Mouse (Mus musculus) cerebellum, postnatal 36 days (tissue): ENCODE results near the gene Nfkb1.

Experiments used
- DNase-seq, 2 experiments: peaks; one replicate each; pipeline ENCODE4 v3.0.0; 2021 to 2022; ENCODE audit warnings: mixed read lengths in 2 of 2

Nfkb1 gene

DNA sequence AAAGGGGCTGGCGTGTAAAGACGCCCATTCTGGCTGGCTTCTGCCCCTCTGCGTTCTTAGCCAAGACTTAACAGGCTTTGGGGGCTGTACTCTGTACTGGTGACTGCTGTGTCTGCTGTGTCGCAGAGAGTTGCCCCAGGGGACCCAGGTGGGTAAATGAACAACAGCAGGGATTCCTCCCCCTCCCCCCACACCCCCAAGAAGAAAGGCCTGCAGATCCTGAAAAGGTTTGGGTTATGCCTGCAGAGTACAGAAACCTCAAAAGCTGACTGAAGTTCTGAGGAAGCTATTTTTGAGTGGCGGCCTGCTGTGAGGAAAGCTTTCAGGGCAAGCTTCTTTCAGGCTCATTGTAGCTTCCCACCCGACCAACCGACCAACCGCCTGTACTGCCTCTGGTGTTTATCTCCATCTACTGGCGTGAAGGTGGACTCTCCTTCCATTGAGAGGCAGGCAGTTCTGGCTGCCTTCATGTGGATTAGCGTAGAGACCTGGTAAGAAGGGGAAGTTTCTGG lies 109.7 kb downstream of the Nfkb1 start:
- peak; percentile 28 to 32 for DNase-seq

DNA sequence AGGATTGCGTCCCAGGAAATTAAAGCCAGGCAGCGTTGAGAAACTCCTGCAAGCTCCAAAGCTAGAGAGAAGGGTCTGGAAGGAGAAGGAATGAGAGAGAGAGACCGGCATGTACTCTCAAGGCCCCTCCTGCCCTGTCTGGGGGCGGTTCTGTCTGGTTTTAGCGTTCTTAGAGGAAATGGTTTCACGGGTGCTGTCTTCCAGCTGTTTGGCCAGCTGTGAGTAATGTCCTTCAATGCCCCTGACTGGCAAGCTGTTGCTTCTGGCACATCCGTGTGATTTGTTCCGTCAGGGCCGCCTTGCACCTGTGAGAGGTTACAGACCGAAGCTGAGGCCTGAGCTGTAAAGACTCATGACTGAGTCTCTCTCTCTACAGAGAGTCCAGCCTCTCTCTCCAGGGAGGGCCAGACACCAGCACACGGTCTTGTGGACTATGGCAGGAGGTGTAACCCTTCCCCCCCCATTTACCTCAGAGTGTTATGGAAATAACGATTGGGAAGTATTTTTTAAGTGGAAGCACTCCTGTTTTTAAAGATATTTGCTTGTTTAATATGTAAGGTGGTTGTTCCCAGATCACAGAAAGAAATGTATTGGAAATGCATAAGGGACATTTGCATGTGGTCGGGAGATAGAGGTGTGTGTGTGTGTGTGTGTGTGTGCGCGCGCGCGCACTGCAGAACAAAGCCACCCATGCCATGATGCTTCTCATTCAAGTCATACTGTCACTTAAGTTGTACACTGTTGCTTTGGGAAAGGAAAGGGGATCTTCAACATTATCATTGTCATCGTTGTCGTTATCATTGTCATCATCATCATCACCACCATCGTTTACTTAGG lies 110.7 kb downstream of the Nfkb1 start:
- DNase-seq = no peak

GRCm38 (mm10) chr3:135579179-135579578 lies 112.2 kb downstream of the Nfkb1 start:
- DNase-seq = no peak

GRCm38 (mm10) chr3:135578588-135579140 lies 112.7 kb downstream of the Nfkb1 start:
- peak in 1 of 2 experiments; percentile 18 for DNase-seq

DNA sequence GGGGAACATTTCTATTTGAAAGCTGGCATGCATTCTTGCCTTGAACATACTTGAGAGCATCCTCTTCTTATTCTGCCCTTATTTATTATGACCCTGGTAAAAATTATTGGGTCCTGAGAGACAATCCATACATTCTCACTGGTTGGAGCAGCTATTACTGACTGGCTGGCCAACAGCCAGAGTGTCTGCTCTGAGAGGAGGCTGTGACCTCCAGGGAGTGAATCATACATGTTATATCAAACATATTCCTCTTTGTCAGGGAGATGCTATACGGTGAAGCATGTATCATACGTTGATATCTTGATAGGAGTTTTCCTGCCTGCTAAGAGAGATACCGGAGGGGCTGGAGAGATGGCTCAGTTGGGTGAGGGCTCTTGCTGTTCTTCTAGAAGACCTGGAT lies 116.2 kb downstream of the Nfkb1 start:
- no peak for DNase-seq

GRCm38 (mm10) chr3:135573051-135573450 lies 118.3 kb downstream of the Nfkb1 start:
- no peak for DNase-seq

GRCm38 (mm10) chr3:135571540-135571939 lies 119.8 kb downstream of the Nfkb1 start:
- DNase-seq = no peak

DNA sequence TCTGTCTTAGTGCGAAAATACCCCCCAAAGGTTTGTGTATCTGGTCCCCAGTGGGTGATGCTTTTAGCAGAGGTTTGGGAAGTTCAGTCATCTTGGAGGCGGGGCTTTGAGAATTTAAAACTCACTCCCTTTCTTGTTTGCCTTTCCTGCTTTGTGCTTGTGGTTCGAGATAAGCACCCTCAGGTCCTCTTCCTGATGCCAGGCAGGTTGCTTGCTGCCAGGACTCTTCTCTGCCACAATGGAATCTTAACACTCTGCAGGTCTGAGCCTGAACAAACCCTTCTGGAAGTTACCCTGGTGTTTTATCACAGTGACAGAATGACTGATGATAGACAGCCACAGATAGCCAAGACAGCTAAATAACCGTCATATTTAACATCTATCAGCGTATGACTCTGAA lies 122.7 kb downstream of the Nfkb1 start:
- no peak for DNase-seq

DNA sequence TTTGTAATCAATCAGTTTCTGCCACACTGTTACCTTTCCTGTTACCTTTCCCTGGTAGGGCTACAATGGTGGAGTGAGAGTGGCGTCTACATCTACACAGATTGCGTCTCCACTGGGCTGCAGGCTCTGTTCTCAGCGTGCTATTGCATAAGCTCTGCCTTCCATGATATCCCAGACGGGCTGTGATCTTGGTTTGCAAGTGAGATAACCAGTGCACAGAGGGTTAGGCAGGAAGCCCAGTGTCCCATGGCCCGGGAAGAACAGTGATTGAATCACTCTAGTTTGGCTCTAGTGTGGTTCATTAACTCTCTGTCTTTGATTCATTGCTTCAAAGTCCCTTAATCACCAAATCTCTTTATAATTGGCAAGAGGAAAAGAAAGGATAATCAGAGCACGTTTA lies 123.5 kb downstream of the Nfkb1 start:
- DNase-seq = no peak

- DNase-seq = no peak
Observed at GRCm38 (mm10) chr3:135565306-135565705, 126.0 kb downstream of the Nfkb1 start.

- DNase-seq = no peak
Observed at GRCm38 (mm10) chr3:135564706-135565105, 126.6 kb downstream of the Nfkb1 start.

DNA sequence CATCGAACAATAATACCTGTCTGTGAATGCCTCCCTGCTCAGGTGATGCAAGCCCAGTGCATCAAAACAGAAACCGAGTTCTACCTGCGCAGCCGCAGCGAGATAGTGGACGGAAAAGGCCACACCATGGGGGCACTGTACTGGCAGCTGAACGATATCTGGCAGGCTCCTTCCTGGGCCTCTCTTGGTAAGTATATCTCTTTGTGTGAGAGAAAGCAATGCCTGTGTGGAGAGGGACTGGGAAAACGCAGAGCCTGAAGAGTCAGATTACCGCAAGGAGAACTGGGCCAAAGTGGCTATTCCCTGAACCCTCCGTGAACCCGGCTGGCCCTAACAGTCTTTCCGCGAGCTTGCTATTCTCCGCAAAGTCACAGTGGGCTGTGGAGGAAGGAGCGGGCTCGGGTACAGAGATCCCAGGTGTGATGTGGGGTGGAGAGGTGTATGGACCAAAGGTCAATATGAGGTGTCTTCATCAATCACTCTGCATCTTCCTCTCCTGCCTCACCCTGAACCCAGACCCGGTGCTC lies 128.1 kb downstream of the Nfkb1 start:
- no peak for DNase-seq

- DNase-seq = no peak
Observed at GRCm38 (mm10) chr3:135562036-135562435, 129.3 kb downstream of the Nfkb1 start.

DNA sequence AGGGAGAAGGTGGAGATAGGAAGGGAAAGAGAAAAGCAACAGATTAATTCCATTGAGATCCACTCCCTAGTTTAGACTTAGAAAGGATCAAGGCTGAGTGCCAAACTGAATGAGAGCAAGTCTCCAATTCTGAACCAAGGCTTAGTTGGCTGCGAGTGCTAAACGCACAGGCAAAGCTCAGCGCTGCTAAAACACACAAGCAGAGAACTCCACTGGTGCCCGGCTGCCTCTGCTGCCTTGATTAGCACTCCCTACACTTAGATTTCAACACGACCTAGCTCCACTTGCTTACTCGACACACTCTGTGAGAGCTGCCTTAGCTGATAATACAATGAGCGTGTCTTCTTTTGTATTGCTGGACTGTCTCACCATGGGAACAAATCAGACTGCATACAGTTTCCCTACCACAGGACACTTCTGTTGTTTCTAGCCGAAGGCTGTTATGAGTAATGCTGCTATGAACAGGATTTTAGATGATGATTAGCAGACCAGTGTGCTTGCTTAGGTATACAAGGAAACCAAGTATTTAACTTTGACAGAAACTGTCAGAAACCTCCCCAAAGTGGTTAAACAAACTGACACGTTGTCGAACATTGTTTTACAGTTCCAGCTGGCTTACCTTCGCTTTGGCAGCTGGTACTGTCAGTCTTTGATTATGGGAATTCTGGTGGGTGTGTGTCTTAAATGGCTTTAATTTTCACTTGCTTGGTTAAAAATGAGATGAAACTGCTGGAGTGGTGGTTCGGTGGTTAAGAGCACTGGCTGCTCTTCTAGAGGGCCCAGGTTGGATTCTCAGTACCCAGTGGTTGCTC lies 134.3 kb downstream of the Nfkb1 start:
- no peak for DNase-seq

DNA sequence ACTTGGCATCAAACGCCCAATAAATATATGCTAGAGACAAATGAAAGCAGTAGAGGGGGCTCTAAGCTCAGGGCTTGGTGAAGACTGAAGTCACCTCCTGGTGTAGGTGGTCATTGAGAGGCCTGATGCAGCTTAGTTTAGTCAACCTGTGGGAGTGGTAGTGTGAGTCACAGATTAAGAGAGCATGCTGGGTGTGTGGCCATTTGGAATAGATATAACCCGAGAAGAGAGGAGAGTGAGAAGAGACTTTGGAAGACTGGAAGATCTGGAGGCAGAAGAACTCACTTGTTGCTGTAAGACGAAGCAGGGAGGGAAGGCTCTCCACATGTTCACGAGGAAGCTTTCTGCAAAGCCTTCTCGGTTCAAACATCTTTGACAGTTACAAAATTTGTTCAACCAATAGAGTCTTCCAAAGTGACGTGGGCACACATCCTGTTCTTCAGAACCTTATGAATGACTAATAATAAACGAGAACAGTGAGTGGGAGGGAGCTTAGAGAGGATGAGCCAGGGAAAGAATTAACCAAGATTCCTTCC lies 135.2 kb downstream of the Nfkb1 start:
- no peak for DNase-seq

- DNase-seq = no peak
Observed at GRCm38 (mm10) chr3:135555192-135555591, 136.2 kb downstream of the Nfkb1 start.

GRCm38 (mm10) chr3:135552874-135553273 lies 138.5 kb downstream of the Nfkb1 start:
- no peak for DNase-seq

GRCm38 (mm10) chr3:135547298-135547697 lies 144.0 kb downstream of the Nfkb1 start:
- DNase-seq = no peak

DNA sequence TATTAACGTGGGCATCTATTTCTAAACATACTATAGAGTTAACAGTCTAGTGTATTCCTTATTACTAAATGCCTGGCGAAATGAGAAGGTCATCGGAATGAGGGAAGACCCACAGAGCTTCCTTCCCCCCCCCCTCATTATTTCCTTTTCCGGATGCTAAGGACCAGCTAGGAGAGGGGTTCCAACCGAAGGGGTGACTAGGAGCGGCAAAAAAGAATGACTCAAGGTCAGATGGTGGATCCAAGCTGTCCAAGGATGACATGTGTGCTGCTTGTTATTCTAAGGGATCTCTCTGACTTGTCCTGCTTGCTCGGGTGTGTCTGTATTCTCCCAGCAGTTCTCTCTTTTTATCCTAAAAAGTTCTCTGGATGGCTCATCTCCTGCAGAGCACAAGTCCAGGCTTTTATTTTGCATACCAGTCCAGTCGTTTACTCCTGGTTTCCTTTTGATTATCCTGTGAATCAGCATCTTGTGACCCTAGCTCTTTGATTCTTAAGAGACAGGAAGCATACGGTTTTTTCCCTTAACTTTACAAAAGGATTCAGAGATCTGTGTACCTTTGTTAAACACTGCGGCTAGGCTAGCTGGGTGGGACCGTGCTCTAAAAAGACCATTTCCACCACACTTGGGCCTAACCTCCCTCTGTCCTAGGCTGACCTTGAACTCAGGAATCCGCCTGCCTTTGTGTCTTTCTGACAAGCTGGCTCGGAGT lies 145.0 kb downstream of the Nfkb1 start:
- no peak for DNase-seq
